Mouse (Mus musculus) heart, postnatal 0 days (tissue): ENCODE data around the gene Coro1c.

Experiments used
- CTCF ChIP-seq: IDR thresholded peaks from 2 replicates; pipeline ENCODE4 v1.5.1; 2016; ENCODE audit warnings: antibody characterized with exemption, control low read depth, low read depth
- EP300 ChIP-seq: IDR thresholded peaks from 2 replicates; pipeline ENCODE4 v1.6.1; 2016; ENCODE audit warnings: antibody characterized with exemption, low read depth

DNA sequence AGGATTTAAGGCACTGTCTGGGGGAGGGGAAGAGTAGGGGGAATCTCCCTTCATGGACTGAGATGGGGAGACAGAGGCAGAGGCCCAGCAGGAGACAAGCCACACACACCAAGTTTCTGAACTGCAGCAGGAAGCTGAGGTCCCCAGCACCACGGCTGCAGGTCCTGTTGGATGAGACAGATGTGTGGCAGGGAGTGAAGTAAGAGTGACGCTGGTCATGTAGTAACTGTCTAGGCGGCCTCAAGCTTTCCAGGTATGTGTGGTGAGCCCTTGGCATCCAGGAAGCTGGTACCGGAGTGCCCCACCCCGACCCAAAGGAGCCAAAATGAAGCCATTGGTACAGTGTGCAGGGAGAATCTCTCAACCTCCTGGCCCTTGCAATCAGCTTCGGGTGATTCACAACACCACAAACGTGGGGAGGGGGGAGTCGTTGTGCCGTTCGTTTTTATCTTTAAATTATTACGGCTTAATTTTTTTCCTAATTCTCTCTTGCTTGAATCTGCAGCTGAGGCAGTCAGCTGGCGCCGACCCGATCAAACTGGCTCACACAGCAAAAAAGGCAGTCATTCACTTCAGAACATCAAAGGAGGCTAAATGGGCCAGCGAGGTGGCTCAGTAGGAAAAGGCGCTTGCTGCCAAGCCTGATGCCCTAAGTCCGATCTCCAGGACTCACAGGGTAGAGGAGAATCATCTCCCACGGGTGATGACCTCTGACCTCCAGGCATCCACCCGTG is 111.2 kb downstream of the Coro1c start:
- TF ChIP-seq CTCF: no peak
- no peak for TF ChIP-seq EP300
